Comparison of ENCODE assay signal across 9 mouse cellular contexts in the genomic region with DNA sequence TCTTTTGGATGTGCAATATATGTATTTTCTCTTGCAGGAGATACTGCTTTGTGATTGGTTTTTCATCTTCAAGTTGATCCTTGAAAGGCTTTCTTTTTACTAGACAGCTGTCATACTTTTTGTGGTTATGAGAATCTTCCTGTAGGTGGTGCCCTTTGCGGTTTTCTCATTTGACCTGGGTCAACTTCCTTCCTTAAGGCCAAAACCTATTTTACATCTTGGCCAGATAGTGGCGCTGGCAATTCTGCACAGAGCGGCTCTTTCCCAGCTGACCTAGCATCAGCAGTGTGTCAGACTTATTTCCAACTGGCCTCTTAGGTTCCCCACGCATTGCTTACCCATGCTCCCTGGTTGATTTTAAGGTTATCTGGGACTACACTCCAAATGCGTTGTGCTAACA. TPM values are rescaled to one million over a fixed set of nuclear protein-coding genes. Genes with fewer than 3 reads are reported as not detected.
DNase-seq lines count a peak whose midpoint lies in the region; TF ChIP-seq lines count a peak whose summit lies in the region.
"Had no signal": no experiment of that assay in that cellular context is flagged by ENCODE, and none has a peak within 500 bp of the region (broad histone marks: within the 10 kb centered on the region; RNA-seq: fewer than 3 reads in every experiment).

No protein-coding gene starts in this region.

- DNase-seq in gastrocnemius, adult 8-10 months (ENCODE audit: low spot score in 2 of 2) = peak; percentile 18 to 38
- no peak for DNase-seq in gastrocnemius, postnatal 10 days
- DNase-seq in 3T3-L1 (ENCODE audit: low read depth, low spot score) (peak; percentile 36), ES-E14 (ENCODE audit: low read depth, low spot score) (peak; percentile 37)
- DNase-seq in lung, postnatal 10 days = peak; percentile 67
- no peak for DNase-seq in ovary, adult 18-20 months (ENCODE audit: low spot score)
- DNase-seq in right cerebral cortex, postnatal 25 days = no peak
- DNase-seq in layer of hippocampus, adult 18-20 months (ENCODE audit: low spot score in 2 of 2) = no peak

- no peak overlapping the region for H3K9ac ChIP-seq in ES-E14 (ENCODE audit: insufficient read depth, low read depth, low read length, poor library complexity, severe bottlenecking)

- H3K36me3 ChIP-seq in ES-E14 (ENCODE audit: control insufficient read depth, insufficient read depth, low read length, poor library complexity, severe bottlenecking) = no peaks in the 10 kb centered on the region

- no peaks in the 10 kb centered on the region for H3K9me3 ChIP-seq in ES-E14 (ENCODE audit: control insufficient read depth, insufficient read depth, low read depth, low read length)

- no peak overlapping the region for H3K4me3 ChIP-seq in ES-E14 (ENCODE audit: insufficient read depth in 1 of 2, low read depth in 1 of 2, low read length in 2 of 2, poor library complexity in 1 of 2, severe bottlenecking in 1 of 2)
- H3K4me3 ChIP-seq: erythroblast, embryonic 14.5 days had no signal

- H3K4me1 ChIP-seq in ES-E14 (ENCODE audit: control insufficient read depth in 2 of 2, insufficient read depth in 2 of 2, low read length in 2 of 2, poor library complexity in 1 of 2) = peaks cover 0 to 4% of the 10 kb centered on the region in 2 experiments; a peak in 2 of 4 replicates

- in situ Hi-C loops in ES-E14 (cut with MboI; ENCODE audit: low sequenced_read_pairs in 2 of 2, unreplicated experiment in 2 of 2) = no loop called here

- no peak overlapping the region for H3K27ac ChIP-seq in ES-E14 (ENCODE audit: insufficient read depth, low read depth, low read length, poor library complexity, severe bottlenecking)

TF ChIP-seq in ES-E14, 5 proteins besides CTCF, POLR2A, EP300 and RAD21:
- TF ChIP-seq HCFC1 (IDR thresholded peaks at IDR 0.05; ENCODE audit: borderline replicate concordance, insufficient read depth, low read length) = no peak
- no peak for TF ChIP-seq ZNF384 (IDR thresholded peaks at IDR 0.05; ENCODE audit: low read depth, low read length)
- TF ChIP-seq MAFK (IDR thresholded peaks at IDR 0.05; ENCODE audit: insufficient read depth, low read depth, low read length) = no peak

RNA-seq across cellular contexts. Expression of a gene that starts 3.9 kb away (rescaled TPM):
- 10 to 100 TPM; 11.1 to 15.0 (median 13.8) TPM for total RNA-seq in gastrocnemius, adult 8-10 months (2022)
- total RNA-seq in gastrocnemius, postnatal 10 days (2021) = 10 to 100 TPM; 23.7 to 29.4 TPM
- total RNA-seq in ES-E14 (2012; rRNA removed) = 17.8 and 18.1 TPM in 2 replicates
- total RNA-seq in layer of hippocampus, adult 18-20 months (2021) = 100 to 1,000 TPM; 189 to 204 TPM

Comparison
In these comparisons a context has a peak if more than half of its experiments do, and no peak if none do; other contexts are left out.
1. DNase-seq: peak in gastrocnemius, adult 8-10 months (2 of 2), 3T3-L1 (single experiment), ES-E14 (single experiment) and lung, postnatal 10 days (single experiment); none in gastrocnemius, postnatal 10 days (single experiment), ovary, adult 18-20 months (single experiment), right cerebral cortex, postnatal 25 days (single experiment) and layer of hippocampus, adult 18-20 months (0 of 2).